Mouse (Mus musculus): Measurements from ENCODE around the gene Dnajc25.

The Dnajc25 gene

DNA sequence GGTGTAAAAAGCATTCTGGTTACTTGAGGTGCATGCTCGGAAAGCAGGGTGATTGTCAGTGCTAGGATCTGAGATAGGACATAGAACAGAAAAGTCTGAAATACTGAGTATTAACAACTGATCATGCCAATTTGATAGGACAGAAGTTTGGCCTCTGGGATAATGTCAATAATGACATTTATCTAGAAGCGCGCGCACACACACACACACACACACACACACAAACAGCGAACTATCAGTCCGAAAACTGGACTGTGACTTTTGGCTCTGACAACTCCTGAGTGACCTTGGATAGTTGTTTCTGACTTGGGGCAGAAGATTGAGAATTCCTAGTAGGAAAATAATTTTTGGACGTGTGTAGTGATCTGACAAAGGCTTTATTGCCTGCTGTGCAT, 8.9 kb downstream of the Dnajc25 start:
- in situ Hi-C loops (cut with MboI, MseI): no loop called here

DNA sequence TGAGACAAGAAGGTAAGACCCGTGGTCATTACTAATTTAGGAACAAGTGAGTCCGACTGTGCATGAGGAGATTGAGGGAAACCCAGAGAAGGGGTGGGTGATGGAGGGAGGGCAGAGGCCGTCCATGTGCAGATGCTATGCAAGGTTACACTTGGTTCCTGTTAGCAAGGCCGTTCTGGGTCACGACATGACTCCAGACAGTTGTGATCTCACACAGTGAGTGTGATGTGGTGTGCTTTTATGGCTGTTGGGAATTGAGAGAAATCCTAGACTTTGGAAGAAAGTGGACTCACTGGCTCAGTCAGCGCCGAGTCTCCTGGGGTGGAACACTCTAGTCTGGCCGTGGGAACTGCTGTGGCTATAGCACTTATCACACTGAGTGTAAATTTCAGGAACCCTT, 11.3 kb downstream of the Dnajc25 start:
- in situ Hi-C loops (cut with MboI, MseI): loop anchor here in 1 of 2 experiments (5.0 kb wide), 1 partner anchor 99 kb away; no protein-coding TSS in a partner anchor

DNA sequence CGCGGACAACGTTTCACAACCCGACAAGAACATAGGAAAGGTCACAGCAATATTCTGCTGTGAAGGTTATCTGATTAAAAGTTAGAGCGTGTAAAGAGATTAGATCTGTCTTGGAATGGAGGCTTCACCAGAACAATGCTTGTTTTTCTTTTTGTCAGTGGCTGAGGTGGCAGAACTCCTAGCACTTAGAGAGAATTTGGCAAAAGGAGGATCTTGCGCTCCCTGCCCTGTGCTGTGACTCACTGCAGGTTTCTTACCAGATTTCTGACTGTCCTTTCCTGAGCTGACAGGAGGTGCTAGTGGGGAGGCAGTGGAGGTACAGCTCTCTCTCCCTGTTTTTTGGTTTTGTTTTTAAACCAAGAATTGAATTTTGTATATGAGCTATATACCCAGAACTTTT, 12.2 kb downstream of the Dnajc25 start:
- in situ Hi-C loops (cut with MboI, MseI): loop anchor here in 1 of 2 experiments (5.0 kb wide), 1 partner anchor 100 kb away; no protein-coding TSS in a partner anchor

DNA sequence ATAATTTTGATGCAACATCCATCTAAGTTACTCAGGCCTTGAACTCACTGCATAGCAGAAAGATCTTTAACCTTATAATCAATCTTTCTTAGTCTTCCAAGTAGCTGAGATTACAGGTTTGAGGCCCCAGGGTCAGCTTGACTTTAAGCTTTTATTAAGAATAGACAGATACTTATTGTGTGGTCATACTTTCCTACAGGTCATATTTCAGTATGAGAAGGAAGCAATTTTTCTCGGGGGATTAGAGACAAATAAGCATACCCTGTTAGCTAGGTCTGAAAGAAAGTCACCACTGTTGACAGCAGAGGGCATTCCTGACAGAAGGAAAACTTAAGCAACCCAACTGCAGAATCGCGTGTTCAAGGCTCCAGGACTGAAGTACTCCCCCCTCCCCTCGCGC, 13.1 kb downstream of the Dnajc25 start:
- in situ Hi-C loops (cut with MboI, MseI): loop anchor here in 1 of 2 experiments (5.0 kb wide), 1 partner anchor 101 kb away; no protein-coding TSS in a partner anchor

DNA sequence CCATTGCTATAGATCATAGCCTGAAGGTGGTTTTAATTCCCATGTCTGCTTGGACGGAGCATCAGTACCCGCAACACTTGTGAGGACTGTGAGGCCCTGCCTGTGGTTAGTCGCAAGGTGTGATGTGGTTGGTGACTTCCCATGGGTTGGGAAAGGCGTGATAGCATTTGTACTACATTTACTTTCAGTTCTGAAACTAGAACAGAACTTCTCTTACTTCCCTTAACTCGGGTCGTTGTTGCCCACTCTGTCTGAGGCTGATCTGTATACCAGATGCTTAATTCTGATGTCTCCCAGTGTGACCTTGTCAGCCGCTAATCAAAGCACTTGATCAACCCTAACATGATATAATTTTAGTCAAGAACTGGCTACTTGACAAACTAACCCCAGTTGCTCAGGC, 14.3 kb downstream of the Dnajc25 start:
- in situ Hi-C loops (cut with MboI, MseI): loop anchor here in 1 of 2 experiments (5.0 kb wide), 1 partner anchor 102 kb away; no protein-coding TSS in a partner anchor

DNA sequence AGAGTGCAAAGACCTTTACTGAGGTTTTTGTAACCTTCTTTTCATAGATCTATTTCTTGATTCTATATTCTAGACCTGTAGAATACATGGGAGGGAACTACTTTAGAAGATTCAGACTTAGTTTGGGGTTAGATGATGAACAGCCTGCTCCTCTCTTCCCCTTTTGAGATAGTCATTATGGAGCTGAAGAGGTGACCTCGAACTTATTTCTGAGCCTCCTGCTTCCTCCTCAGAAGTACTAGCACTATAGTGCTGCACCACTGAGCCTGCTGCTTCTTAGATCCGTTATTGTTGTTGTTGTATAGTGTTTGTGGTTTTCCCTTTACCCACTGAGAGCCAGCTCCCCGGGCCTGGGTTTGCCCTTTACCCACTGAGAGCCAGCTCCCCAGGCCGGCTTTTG, 14.8 kb downstream of the Dnajc25 start:
- in situ Hi-C loops (cut with MboI, MseI): loop anchor here in 1 of 2 experiments (5.0 kb wide), 1 partner anchor 102 kb away; no protein-coding TSS in a partner anchor

DNA sequence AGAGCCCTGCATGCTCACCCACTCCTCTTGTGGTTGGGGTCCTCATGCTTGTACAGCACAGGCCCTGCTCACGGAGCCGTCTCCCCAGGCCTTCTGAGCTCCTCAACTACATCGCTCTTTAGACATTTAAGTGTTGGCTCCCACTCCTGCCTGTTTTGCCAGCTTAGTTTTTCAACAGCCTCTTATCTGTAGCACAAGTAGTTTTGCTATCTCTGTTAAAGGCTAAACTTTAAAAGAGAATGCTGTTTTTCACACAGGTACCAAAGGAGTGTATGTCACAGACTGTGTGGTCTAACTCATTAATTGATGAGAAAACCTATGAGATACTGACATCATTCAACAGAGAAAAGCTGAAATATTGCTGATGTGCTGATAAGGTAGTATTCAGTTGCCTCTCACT, 16.6 kb downstream of the Dnajc25 start:
- in situ Hi-C loops (cut with MboI, MseI): no loop called here

DNA sequence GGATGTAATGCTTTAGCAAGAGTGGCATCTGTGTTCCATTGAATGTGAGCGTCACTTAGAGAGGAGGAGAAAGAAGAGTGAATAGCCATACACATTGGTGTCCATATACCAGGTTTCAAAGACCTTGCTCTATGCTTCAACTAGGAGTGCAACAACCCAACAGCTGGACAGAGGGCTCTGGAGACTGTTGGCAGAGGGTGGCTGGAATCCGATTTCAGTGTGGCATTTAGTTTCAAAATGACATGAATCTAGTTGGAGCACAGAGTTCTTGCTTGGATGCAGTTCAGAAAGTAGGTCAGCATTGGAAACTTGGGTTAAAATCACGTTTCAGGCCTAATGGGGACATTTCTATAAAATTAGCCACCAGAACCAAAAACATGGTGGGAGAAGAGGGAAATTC, 20.3 kb downstream of the Dnajc25 start:
- in situ Hi-C loops (cut with MboI, MseI): no loop called here

DNA sequence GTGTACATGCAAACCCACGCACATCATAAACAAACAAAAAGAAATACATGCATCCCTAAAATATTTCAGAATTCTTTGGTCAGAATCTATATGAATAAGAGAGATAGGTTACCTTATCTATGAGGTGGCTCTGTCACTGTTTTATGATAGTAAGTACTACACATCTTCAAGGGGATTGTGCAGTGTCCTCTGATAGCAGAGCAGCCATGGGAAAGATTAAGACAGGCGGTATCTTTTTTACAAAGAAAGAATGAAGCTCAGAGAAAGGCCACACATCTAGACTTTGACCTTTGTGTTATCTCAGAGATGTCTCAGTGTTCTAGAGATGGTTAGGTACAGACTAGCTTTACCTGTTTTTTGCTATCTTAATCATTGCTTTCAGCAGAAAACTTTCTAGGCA, 22.1 kb downstream of the Dnajc25 start:
- in situ Hi-C loops (cut with MboI, MseI): no loop called here

DNA sequence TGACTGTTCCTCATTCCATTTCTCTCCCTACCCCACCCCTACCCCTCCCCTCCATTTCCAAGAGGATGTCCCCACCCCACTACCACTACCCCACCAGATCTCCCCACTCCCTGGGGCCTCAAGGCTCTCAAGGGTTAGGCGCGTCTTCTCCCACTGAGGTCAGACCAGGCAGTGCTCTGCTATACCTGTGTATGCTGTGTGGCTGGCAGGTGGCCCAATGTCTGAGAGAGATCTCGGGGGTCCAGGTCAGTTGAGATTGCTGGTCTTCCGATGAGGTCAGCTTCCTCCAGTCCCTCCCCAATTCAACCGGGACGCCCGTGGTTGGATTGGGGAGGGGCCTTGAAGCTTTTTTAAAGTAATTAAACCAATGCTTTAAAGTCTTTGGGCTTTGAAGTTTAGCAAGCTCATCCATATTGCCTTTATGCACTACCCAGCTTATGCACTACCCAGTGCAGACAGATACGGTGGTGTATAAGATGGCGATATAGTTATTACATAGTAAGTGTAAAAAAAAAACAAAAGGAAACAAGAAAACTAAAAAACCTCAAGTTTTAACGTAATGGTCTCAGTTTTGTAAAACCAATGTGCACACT, 39.6 kb downstream of the Dnajc25 start:
- in situ Hi-C loops (cut with MboI, MseI): no loop called here

DNA sequence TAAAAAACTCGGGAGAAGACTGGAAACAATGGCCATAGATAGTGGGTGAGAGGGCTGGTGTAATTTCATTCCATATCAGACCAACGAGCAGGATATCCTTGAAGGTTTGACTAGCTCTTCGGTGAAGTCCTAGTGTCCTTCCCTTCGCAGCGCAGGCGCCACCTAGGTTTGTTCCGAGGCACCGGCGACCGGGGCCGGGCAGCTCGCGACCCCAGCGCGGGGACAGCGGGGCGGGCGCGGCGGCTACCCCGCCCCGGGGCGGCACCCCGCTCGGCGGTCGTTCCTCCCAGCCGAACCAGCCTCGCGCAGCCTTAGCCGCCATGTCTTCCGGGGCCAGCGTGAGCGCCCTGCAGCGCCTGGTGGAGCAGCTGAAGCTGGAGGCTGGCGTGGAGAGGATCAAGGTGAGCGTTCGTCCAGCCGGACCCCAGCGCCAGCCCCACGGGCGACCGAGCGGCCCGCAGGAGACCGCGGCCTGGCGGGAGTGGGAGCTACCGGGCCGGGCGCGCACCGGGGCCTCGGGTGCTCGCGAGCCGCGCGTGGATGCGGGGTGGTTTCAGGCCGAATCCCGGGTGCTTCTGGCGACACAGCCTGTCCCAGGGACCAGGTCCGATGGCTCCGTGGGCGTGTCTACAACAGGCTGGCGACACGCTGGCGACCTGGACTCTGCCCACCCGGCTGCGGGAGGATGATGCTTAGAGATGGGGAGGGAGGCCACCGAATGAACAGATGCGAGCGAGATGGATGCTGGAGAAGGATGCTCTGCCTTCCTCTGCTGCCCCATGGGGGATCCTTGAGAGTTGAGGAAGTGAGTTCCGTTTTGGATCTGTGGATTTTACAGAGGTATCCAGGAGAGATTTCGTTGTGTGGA, 40.3 kb downstream of the Dnajc25 start, which contains the start of gene Gng10:
TSS of gene Gng10 (plus strand) at position 171 of the 868 bp plus-strand sequence.
- in situ Hi-C loops (cut with MboI, MseI): loop anchor here in 1 of 2 experiments (5.0 kb wide), 1 partner anchor 53 kb away; no protein-coding TSS in a partner anchor

DNA sequence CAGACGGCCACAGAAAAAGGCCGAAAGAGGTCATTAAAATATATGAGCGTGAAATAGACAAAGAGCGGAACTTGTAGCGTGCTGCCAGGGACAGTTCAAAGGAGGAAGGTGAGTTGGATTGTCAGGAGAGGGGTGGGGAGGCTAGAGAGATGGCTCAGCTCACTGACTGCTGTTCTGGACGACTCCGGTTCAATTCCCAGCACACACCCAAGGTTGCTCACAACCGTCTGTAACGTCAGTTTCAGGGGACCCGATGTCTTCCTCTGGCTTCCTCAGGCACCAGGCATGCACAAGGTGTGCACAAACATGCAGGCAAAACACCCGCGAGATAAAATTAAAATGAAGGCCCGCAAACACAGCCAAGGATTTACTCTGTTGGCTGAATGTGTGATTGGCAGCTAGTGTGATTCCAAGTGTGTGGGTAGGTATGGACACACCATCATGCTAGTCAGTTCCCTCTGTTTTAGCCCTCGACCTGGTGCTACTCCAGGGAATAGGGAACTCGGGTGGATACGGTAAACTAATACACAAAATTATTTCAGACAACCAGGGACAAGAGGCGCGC, 41.0 kb downstream of the Dnajc25 start:
- in situ Hi-C loops (cut with MboI, MseI): loop anchor here in 1 of 2 experiments (5.0 kb wide), 1 partner anchor 54 kb away; no protein-coding TSS in a partner anchor

DNA sequence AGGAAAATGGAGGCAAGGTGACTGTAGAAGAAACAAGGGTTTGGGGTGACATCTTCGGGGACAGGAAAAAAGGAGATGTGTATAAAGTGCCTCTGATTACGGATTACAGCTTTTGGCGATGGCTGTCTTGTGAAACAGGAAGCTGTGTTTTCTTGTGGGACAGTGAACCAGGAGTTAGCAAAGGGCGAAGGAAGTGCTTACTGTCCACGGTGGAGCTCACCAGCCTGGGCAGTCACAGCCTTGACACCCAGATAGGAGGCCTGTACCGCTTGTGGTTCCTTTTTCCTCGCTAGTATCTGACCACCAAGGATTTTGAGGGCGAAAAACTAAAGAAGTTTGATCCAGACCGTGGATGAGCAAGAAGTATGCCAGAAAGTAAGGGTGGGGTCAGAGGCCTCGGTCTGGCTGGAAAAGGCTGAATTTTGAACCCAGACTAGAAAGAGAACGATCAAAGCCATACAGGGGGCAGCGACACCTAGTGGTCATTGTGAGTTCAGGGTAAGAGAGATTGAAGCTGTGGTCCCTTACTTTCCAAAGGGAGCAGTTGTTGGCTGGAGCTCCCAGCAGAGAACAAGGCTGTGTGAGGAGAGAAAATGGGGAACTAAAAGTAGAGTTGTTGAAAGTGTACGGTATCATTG, 41.7 kb downstream of the Dnajc25 start:
- in situ Hi-C loops (cut with MboI, MseI): loop anchor here in 1 of 2 experiments (5.0 kb wide), 1 partner anchor 54 kb away; no protein-coding TSS in a partner anchor

DNA sequence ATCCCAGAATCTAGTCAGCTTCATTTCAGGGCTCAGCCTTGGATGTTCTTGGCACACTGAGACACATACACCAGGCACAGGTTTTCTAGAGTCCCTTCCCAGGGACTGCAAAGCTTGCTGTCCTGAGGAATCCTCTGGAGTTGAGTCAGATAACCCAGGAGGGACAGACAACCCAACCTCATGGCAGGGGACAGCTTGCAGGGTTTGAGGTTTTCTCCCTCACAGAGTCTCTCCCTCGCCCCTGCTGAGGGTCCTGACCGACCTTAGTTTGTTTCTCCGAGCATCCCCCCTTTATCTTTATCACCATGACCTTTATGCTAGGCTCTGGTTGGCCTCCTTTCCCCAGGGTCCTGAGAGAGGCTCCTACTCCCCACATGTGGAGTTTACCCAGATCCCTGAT, 42.7 kb downstream of the Dnajc25 start:
- in situ Hi-C loops (cut with MboI, MseI): loop anchor here in 1 of 2 experiments (5.0 kb wide), 1 partner anchor 55 kb away; no protein-coding TSS in a partner anchor

DNA sequence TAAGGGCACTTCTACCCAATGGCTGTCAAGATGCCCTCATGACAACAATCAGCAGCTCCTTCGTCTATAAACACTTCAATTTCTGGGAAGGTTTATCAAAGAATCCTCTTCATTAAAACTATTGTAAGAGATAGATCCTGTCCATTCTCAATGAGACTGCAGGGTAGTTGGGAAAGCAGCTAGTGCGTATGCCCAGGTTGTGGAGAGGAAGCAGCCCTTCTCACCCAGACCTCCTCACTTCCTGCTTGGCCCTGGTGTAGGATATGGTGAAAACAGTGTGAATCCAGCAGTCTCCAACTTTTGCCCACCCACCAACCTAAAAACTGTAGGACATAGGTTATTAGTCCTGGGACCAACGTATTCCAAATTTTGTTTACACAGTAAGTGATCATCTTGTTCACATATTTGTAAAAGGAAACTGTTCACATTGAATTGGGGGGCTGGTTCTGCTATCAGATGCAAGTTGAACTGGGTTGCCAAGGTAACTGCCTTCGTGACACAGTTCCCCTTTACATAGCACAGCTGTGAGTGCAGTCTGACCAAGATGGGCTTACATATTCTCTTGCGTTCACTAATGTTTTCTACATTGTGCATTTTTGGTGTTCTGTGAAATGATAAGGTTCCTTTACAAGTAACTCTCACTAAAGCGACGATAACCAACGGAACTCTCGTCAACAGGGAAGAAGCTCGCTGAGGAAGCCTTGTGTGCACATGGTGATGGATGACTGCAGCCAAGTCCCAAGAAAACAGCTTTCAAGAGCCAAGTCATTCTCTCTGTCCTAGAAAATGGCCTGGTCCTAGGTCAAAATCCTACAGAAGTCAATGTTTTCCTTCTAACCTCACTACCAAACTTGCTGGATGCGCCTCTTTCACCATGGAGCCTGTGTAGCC, 45.8 kb downstream of the Dnajc25 start:
- in situ Hi-C loops (cut with MboI, MseI): no loop called here

DNA sequence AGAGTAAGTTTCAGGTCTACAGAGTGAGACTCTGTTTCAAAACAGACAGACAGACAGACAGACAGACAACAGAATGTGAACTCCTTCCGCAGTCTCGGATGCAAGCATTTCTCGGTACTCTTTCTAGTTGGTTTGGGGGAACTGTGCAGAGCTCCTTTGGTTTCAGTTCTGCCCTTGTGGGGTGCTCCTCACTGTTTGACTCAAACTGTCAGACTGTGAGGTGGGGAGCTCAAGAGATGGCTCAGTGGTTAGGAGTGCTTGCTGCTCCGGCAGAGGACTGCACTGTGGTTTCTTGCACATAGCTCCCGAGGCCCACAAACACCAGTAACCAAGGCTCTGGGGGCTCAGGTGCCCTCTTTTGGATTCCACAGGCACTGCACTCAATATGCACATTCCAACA, 48.2 kb downstream of the Dnajc25 start:
- in situ Hi-C loops (cut with MboI, MseI): no loop called here

DNA sequence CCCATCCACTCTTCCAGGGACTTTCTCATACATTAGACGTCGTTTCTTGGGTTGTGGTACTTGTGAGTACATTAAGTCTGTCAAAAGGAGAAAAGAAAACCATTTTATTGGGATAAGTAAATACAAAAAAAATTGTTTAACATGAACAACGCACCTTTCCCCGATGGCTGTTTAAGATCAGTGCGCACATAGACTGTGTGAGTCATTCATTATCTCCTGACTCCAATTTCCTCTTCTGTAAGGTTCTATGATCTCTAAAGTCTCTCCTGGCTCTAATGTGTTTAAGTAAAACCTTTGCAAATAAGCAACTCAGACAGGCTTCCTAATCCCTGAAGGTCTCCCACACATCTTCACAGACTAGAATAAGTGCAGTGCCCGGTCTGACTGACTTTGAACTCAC, 49.0 kb downstream of the Dnajc25 start:
- in situ Hi-C loops (cut with MboI, MseI): no loop called here

DNA sequence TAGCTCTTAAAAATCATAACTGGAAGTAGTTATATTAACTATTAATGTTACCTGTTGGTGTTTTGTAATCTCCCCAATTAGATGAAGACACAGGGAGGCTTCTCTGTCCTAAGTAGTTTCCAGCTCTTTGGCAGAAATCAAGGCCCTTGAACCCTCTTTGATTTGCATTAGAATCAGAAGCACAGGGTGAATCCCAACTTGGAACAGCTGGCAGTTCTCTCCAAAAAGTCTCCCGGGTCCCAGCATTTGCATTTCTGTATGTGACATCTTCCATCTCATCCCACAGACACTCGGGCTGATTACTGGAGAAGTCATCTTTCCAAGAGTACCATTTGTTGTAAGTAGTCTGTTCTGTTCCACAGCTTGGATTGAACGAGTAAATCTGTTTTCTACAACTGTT, 52.4 kb downstream of the Dnajc25 start:
- in situ Hi-C loops (cut with MboI, MseI): no loop called here

DNA sequence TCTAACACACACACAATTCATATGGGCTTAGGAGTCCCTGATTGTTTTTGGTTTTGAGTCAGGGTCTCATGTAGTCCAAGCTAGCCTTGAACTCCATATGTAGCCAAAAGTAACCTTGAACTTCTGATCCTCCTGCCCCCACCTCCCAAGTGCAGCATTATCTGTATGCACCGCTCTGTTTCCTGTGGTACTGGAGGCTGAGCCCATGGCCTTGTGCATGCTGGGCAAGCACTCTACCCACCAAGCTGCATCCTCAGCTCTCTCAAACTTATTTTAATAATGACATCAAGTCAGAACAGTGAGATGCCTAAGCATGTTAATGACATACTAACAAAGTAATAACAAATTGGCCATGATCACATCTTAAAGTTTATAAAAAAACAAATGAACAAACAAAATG, 56.2 kb downstream of the Dnajc25 start:
- in situ Hi-C loops (cut with MboI, MseI): no loop called here

DNA sequence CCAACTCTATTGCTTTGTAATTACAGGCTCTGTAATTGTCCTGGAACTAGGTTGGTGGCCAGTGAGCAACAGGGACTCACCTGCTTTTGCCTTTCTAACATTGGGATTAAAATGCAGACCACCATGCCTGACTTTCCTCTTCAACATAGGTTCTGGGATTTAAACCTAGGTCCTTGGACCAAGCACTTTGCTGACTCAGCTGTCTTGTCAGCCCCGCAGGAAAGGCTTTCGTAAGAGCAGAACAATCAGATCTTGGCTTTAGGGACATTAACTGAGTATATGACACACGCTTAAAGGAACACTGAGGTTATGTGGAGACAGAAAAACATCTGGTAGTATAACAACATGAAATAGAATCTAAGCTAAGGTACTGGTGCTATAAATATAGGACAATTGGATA, 63.1 kb downstream of the Dnajc25 start:
- in situ Hi-C loops (cut with MboI, MseI): no loop called here
